Mouse (Mus musculus) midbrain, embryonic 16.5 days (tissue): Measurements from ENCODE around the gene Zfp846. TPM values are rescaled to one million over a fixed set of nuclear protein-coding genes. Genes with fewer than 3 reads are reported as not detected.

Experiments
- polyA plus RNA-seq: library from polyadenylated mRNA; unstranded; fragments of >200 nt; fragmentation: Nextera tagmentation; extraction: Ambion mirVana; gene quantifications from 2 replicates; pipeline ENCODE4 v1.2.1, GENCODE M21; 2015

Gene Zfp846
- polyA plus RNA-seq, 1 experiment from 2014 or later: 55.5 TPM

Other genes with a start within 250 kb of the Zfp846 start
- 0.16 TPM in 1 of 2 replicates, not detected in the other for gene Olfr18, start 245.2 kb upstream of the Zfp846 start, polyA plus RNA-seq
- gene Zfp560, start 196.1 kb upstream of the Zfp846 start, polyA plus RNA-seq: 37.3 and 38.5 TPM in 2 replicates
- 13.5 and 16.7 TPM in 2 replicates for gene Zfp26, start 121.1 kb upstream of the Zfp846 start, polyA plus RNA-seq
- 33.2 and 35.0 TPM in 2 replicates for gene Zfp426, start 88.5 kb upstream of the Zfp846 start, polyA plus RNA-seq
- gene Zfp266, start 59.9 kb upstream of the Zfp846 start, polyA plus RNA-seq: 109 and 135 TPM in 2 replicates
- gene Ubl5, start 61.6 kb downstream of the Zfp846 start, polyA plus RNA-seq: 444 and 482 TPM in 2 replicates
- 13.8 and 14.7 TPM in 2 replicates for gene Fbxl12, start 63.5 kb downstream of the Zfp846 start, polyA plus RNA-seq
- 61.0 and 61.6 TPM in 2 replicates for gene Pin1, start 70.8 kb downstream of the Zfp846 start, polyA plus RNA-seq
- gene Olfm2, start 165.1 kb downstream of the Zfp846 start, polyA plus RNA-seq: 225 and 251 TPM in 2 replicates
- gene Col5a3, start 233.8 kb downstream of the Zfp846 start, polyA plus RNA-seq: 0.85 and 1.3 TPM in 2 replicates
- gene Rdh8, start 237.2 kb downstream of the Zfp846 start, polyA plus RNA-seq: not detected in 2 replicates